8 mouse cellular contexts compared by ENCODE assay signal in genomic region chr15:79038853-79039252, GRCm38 (mm10). TPM values are rescaled to one million over a fixed set of nuclear protein-coding genes. Genes with fewer than 3 reads are reported as not detected.
DNase-seq lines count a peak whose midpoint lies in the region; ATAC-seq and TF ChIP-seq lines count a peak whose summit lies in the region.

No protein-coding gene starts in this region.

- peak; percentile 84 for TF ChIP-seq CTCF in hindbrain, postnatal 0 days (IDR thresholded peaks at IDR 0.05; ENCODE audit: low read depth)

- peaks cover 45% of the 10 kb centered on the region for H3K27me3 ChIP-seq in forebrain, embryonic 13.5 days
- H3K27me3 ChIP-seq in hindbrain, postnatal 0 days (ENCODE audit: insufficient read depth, low read length) = peaks cover 13% of the 10 kb centered on the region; the same call in 1 of the 2 replicates
- peaks cover 46% of the 10 kb centered on the region for H3K27me3 ChIP-seq in midbrain, embryonic 12.5 days

- DNase-seq in frontal cortex, postnatal 14 days (ENCODE audit: low spot score in 2 of 2) = no peak
- DNase-seq in brain, adult 2 months (ENCODE audit: low read depth, low spot score) = peak; percentile 87
- DNase-seq in hindbrain, postnatal 0 days (ENCODE audit: low spot score) = peak; percentile 76
- peak; percentile 61 for DNase-seq in left cerebral cortex, postnatal 4 days
- peak; percentile 88 to 93 for DNase-seq in spleen, postnatal 4 days (ENCODE audit: low spot score in 2 of 2)

- H3K9ac ChIP-seq in forebrain, embryonic 13.5 days = no peak overlapping the region
- H3K9ac ChIP-seq in hindbrain, postnatal 0 days (replicated peaks; ENCODE audit: low read length) = no peak overlapping the region
- no peak overlapping the region for H3K9ac ChIP-seq in midbrain, embryonic 12.5 days (replicated peaks)

- H3K4me3 ChIP-seq in forebrain, embryonic 13.5 days = no peak overlapping the region
- H3K4me3 ChIP-seq in hindbrain, postnatal 0 days (ENCODE audit: low read length) = no peak overlapping the region
- H3K4me3 ChIP-seq in midbrain, embryonic 12.5 days = no peak overlapping the region

- peaks cover 22% of the 10 kb centered on the region for H3K36me3 ChIP-seq in forebrain, embryonic 13.5 days (ENCODE audit: poor library complexity, severe bottlenecking)
- no peaks in the 10 kb centered on the region for H3K36me3 ChIP-seq in hindbrain, postnatal 0 days (ENCODE audit: insufficient read depth, low read length)
- H3K36me3 ChIP-seq in midbrain, embryonic 12.5 days = peaks cover 7% of the 10 kb centered on the region

- H3K4me2 ChIP-seq in forebrain, embryonic 13.5 days = no peak overlapping the region
- no peak overlapping the region for H3K4me2 ChIP-seq in hindbrain, postnatal 0 days (ENCODE audit: low read depth, low read length)
- no peak overlapping the region for H3K4me2 ChIP-seq in midbrain, embryonic 12.5 days (replicated peaks)

- WGBS in forebrain, embryonic 13.5 days = 23% methylated on average over 7 of the region's 7 CpGs
- WGBS in hindbrain, postnatal 0 days = 21% methylated on average over 7 of the region's 7 CpGs
- WGBS in midbrain, embryonic 12.5 days = 18% methylated on average over 7 of the region's 7 CpGs

- peak; percentile 40 for ATAC-seq in frontal cortex, adult (ENCODE audit: low TSS enrichment)
- ATAC-seq in forebrain, embryonic 13.5 days = peak; percentile 62; the same call in 1 of the 2 replicates
- ATAC-seq in hindbrain, postnatal 0 days = peak; percentile 43; the same call in 1 of the 2 replicates
- peak; percentile 17; the same call in 1 of the 2 replicates for ATAC-seq in midbrain, embryonic 12.5 days (ENCODE audit: low FRiP score, low read depth)

- H3K9me3 ChIP-seq in forebrain, embryonic 13.5 days (replicated peaks) = no peaks in the 10 kb centered on the region
- no peaks in the 10 kb centered on the region for H3K9me3 ChIP-seq in hindbrain, postnatal 0 days (ENCODE audit: low read length)
- no peaks in the 10 kb centered on the region for H3K9me3 ChIP-seq in midbrain, embryonic 12.5 days

- H3K4me1 ChIP-seq in forebrain, embryonic 13.5 days = peaks cover 24% of the 10 kb centered on the region
- no peaks in the 10 kb centered on the region for H3K4me1 ChIP-seq in hindbrain, postnatal 0 days (ENCODE audit: insufficient read depth, low read length)
- H3K4me1 ChIP-seq in midbrain, embryonic 12.5 days = peaks cover 28% of the 10 kb centered on the region

- H3K27ac ChIP-seq in forebrain, embryonic 13.5 days = no peak overlapping the region
- H3K27ac ChIP-seq in hindbrain, postnatal 0 days = no peak overlapping the region
- H3K27ac ChIP-seq in midbrain, embryonic 12.5 days (replicated peaks) = no peak overlapping the region

- intact Hi-C loops in left cerebral cortex, postnatal 4 days (cut with DNase I) = no loop called here

RNA-seq across cellular contexts. Expression of gene Galr3, which starts 2.8 kb away (rescaled TPM):
- polyA plus RNA-seq in forebrain, embryonic 13.5 days (2015; fragmentation: Nextera tagmentation; extraction: Ambion mirVana) = not detected in 2 replicates
- 0.47 and 1.2 TPM in 2 replicates for total RNA-seq in hindbrain, postnatal 0 days (2014; rRNA removed)
- polyA plus RNA-seq in hindbrain, postnatal 0 days (2015; fragmentation: Nextera tagmentation; extraction: Ambion mirVana) = 0.20 and 0.25 TPM in 2 replicates
- 1 to 10 TPM in 1 of 2 experiments, not detected in 1; 1.0 TPM for total RNA-seq in left cerebral cortex, postnatal 4 days (2021)
- polyA plus RNA-seq in midbrain, embryonic 12.5 days (2016; fragmentation: Nextera tagmentation; extraction: Ambion mirVana) = not detected in 2 replicates

RNA-seq across cellular contexts. Expression of gene H1f0, which starts 10.6 kb away (rescaled TPM):
- polyA plus RNA-seq in forebrain, embryonic 13.5 days (2015; fragmentation: Nextera tagmentation; extraction: Ambion mirVana) = 546 and 569 TPM in 2 replicates
- total RNA-seq in hindbrain, postnatal 0 days (2014; rRNA removed) = 211 and 233 TPM in 2 replicates
- polyA plus RNA-seq in hindbrain, postnatal 0 days (2015; fragmentation: Nextera tagmentation; extraction: Ambion mirVana) = 259 and 272 TPM in 2 replicates
- 10 to 100 TPM; 84.8 to 94.8 TPM for total RNA-seq in left cerebral cortex, postnatal 4 days (2021)
- polyA plus RNA-seq in midbrain, embryonic 12.5 days (2016; fragmentation: Nextera tagmentation; extraction: Ambion mirVana) = 547 and 575 TPM in 2 replicates

RNA-seq across cellular contexts. Expression of gene Ankrd54, which starts 23.8 kb away (rescaled TPM):
- polyA plus RNA-seq in forebrain, embryonic 13.5 days (2015; fragmentation: Nextera tagmentation; extraction: Ambion mirVana) = 53.0 and 53.9 TPM in 2 replicates
- 60.4 and 62.5 TPM in 2 replicates for total RNA-seq in hindbrain, postnatal 0 days (2014; rRNA removed)
- 36.7 and 42.4 TPM in 2 replicates for polyA plus RNA-seq in hindbrain, postnatal 0 days (2015; fragmentation: Nextera tagmentation; extraction: Ambion mirVana)
- 10 to 100 TPM; 25.5 to 27.2 TPM for total RNA-seq in left cerebral cortex, postnatal 4 days (2021)
- 64.0 and 67.5 TPM in 2 replicates for polyA plus RNA-seq in midbrain, embryonic 12.5 days (2016; fragmentation: Nextera tagmentation; extraction: Ambion mirVana)

RNA-seq across cellular contexts. Expression of gene Eif3l, which starts 36.1 kb away (rescaled TPM):
- 207 and 215 TPM in 2 replicates for polyA plus RNA-seq in forebrain, embryonic 13.5 days (2015; fragmentation: Nextera tagmentation; extraction: Ambion mirVana)
- 221 and 229 TPM in 2 replicates for total RNA-seq in hindbrain, postnatal 0 days (2014; rRNA removed)
- 163 and 164 TPM in 2 replicates for polyA plus RNA-seq in hindbrain, postnatal 0 days (2015; fragmentation: Nextera tagmentation; extraction: Ambion mirVana)
- total RNA-seq in left cerebral cortex, postnatal 4 days (2021) = 100 to 1,000 TPM; 116 to 122 TPM
- 198 and 202 TPM in 2 replicates for polyA plus RNA-seq in midbrain, embryonic 12.5 days (2016; fragmentation: Nextera tagmentation; extraction: Ambion mirVana)

Comparison
In these comparisons a context has a peak if more than half of its experiments do, and no peak if none do; other contexts are left out.
1. DNase-seq: peak in brain, adult 2 months (single experiment), hindbrain, postnatal 0 days (single experiment), left cerebral cortex, postnatal 4 days (single experiment) and spleen, postnatal 4 days (2 of 2); none in frontal cortex, postnatal 14 days (0 of 2).
2. Peak in every context shown above with its lines, with median percentiles within 50 percentile points of each other: ATAC-seq.